Mouse (Mus musculus) left cerebral cortex, postnatal 10 days (tissue): ENCODE measurements around the gene Atp6v1g3. TPM values are rescaled to one million over a fixed set of nuclear protein-coding genes. Genes with fewer than 3 reads are reported as not detected.

Experiments used
- DNase-seq, 2 experiments: peaks; one replicate each; pipeline ENCODE4 v3.0.0; 2021 to 2022; ENCODE audit warnings: low spot score in 2 of 2, mixed read lengths in 1 of 2; ENCODE audit errors: extremely low spot score in 1 of 2
- intact Hi-C: fragments of 180-260 bp; cut with DNase I; formaldehyde crosslinking; loops from one replicate; pipeline ENCODE4 v1.15.1; 2025
- total RNA-seq, 2 experiments: library from RNA; stranded (reverse); gene quantifications; 2 replicates each; pipeline ENCODE4 v1.2.3; 2021

Atp6v1g3 gene
- total RNA-seq, 2 experiments from 2014 or later = not detected

- intact Hi-C loops = loop anchor here (5.0 kb wide), 2 partner anchors 374 to 504 kb away; no protein-coding TSS in a partner anchor
- peak in 1 of 2 experiments; percentile 37 for DNase-seq
These were observed 54.8 kb downstream of the Atp6v1g3 start for GRCm38 (mm10) chr1:138328320-138328719.

- intact Hi-C loops = loop anchor here (10.0 kb wide), 1 partner anchor 304 kb away; no protein-coding TSS in a partner anchor
- no peak for DNase-seq
These were observed 57.0 kb downstream of the Atp6v1g3 start for GRCm38 (mm10) chr1:138330556-138330955.

GRCm38 (mm10) chr1:138331596-138331995 is 58.1 kb downstream of the Atp6v1g3 start:
- no peak for DNase-seq
- intact Hi-C loops = loop anchor here (10.0 kb wide), 1 partner anchor 303 kb away; no protein-coding TSS in a partner anchor

GRCm38 (mm10) chr1:138334701-138335100 is 61.2 kb downstream of the Atp6v1g3 start:
- DNase-seq = no peak
- intact Hi-C loops = loop anchor here (10.0 kb wide), 1 partner anchor 300 kb away; no protein-coding TSS in a partner anchor

- no peak for DNase-seq
- intact Hi-C loops = loop anchor here (10.0 kb wide), 1 partner anchor 297 kb away; no protein-coding TSS in a partner anchor
These were observed 63.9 kb downstream of the Atp6v1g3 start for GRCm38 (mm10) chr1:138337417-138337816.

Other genes starting within 250 kb of the Atp6v1g3 start
- 1 to 10 TPM; 2.3 to 2.7 TPM for gene Ptprc, start 98.0 kb upstream of the Atp6v1g3 start, total RNA-seq